Mouse (Mus musculus) lung, postnatal 36 days (tissue): ENCODE results near the gene Cadm2.

ENCODE experiments used
- DNase-seq: peaks from one replicate; pipeline ENCODE4 v3.0.0; 2022; ENCODE audit warnings: mixed read lengths

The Cadm2 gene

GRCm38 (mm10) chr16:66651013-66651362 lies 969.7 kb downstream of the Cadm2 start:
- no peak for DNase-seq

- no peak for DNase-seq
These were observed 970.2 kb downstream of the Cadm2 start for GRCm38 (mm10) chr16:66650348-66651012.

- DNase-seq: no peak
These were observed 972.9 kb downstream of the Cadm2 start for GRCm38 (mm10) chr16:66647798-66648197.

- DNase-seq: no peak
These were observed 977.1 kb downstream of the Cadm2 start for GRCm38 (mm10) chr16:66643606-66644005.

- DNase-seq: no peak
These were observed 993.2 kb downstream of the Cadm2 start for GRCm38 (mm10) chr16:66627527-66627926.

GRCm38 (mm10) chr16:66622423-66622822 lies 998.3 kb downstream of the Cadm2 start:
- DNase-seq: no peak

- DNase-seq: no peak
These were observed 1008.1 kb downstream of the Cadm2 start for GRCm38 (mm10) chr16:66612624-66613023.
